Mouse (Mus musculus) ES-Bruce4 (cell line): ENCODE data around the gene Gm29797. TPM values are rescaled to one million over a fixed set of nuclear protein-coding genes. Genes with fewer than 3 reads are reported as not detected.
A peak's percentile ranks its signal among the peaks of the same experiment; 100 is the strongest.

Experiments
- H3K27ac ChIP-seq: 2 replicates; pipeline ENCODE4 v1.5.1; 2012; ENCODE audit warnings: low read length, inconsistent platforms; ENCODE audit not compliant: insufficient read depth
- H3K27me3 ChIP-seq: 2 replicates; pipeline ENCODE4 v1.6.1; 2012; ENCODE audit warnings: mild to moderate bottlenecking, low read length, inconsistent platforms; ENCODE audit not compliant: control insufficient read depth, poor library complexity, insufficient read depth, severe bottlenecking
- H3K36me3 ChIP-seq: 2 replicates; pipeline ENCODE4 v1.6.1; 2012; ENCODE audit warnings: inconsistent platforms, mild to moderate bottlenecking, low read length, moderate library complexity; ENCODE audit not compliant: control insufficient read depth, poor library complexity, insufficient read depth, severe bottlenecking
- H3K4me1 ChIP-seq: one replicate; pipeline ENCODE4 v1.8.1; 2011; ENCODE audit warnings: low read length; ENCODE audit not compliant: control insufficient read depth, insufficient read depth
- H3K4me3 ChIP-seq: 2 replicates; pipeline ENCODE4 v1.5.1; 2011; ENCODE audit warnings: low read depth, mild to moderate bottlenecking, low read length
- H3K9ac ChIP-seq: 2 replicates; pipeline ENCODE4 v1.6.1; 2012; ENCODE audit warnings: low read depth, mild to moderate bottlenecking, inconsistent platforms; ENCODE audit not compliant: poor library complexity, severe bottlenecking
- H3K9me3 ChIP-seq: replicated peaks from 2 replicates; pipeline ENCODE4 v1.6.1; 2012; ENCODE audit warnings: mild to moderate bottlenecking, low read length, inconsistent platforms; ENCODE audit not compliant: control insufficient read depth, poor library complexity, insufficient read depth, severe bottlenecking
- CTCF ChIP-seq: IDR thresholded peaks from one replicate; pipeline ENCODE4 v1.8.1; 2011; ENCODE audit warnings: low read depth, low read length
- EP300 ChIP-seq: IDR thresholded peaks from 2 replicates; pipeline ENCODE4 v1.6.1; 2011; ENCODE audit warnings: low read depth, low read length; ENCODE audit not compliant: insufficient read depth
- POLR2A ChIP-seq: IDR thresholded peaks from one replicate; pipeline ENCODE4 v1.8.1; 2011; ENCODE audit warnings: low read length; ENCODE audit not compliant: insufficient read depth
- polyA plus RNA-seq: library from polyadenylated mRNA; stranded (reverse); fragments of >200 nt; gene quantifications from 2 replicates; pipeline ENCODE4 v1.2.4, GENCODE M21; 2011; ENCODE audit warnings: low read depth; ENCODE audit not compliant: missing spikeins, insufficient read depth, insufficient read length

The Gm29797 gene
- polyA plus RNA-seq, 1 experiment, result 1.6 TPM

- Histone ChIP-seq H3K9me3 (no peaks in the 10 kb centered on the region), H3K4me3 (no peak overlapping the region), H3K9ac (peak overlapping the region; percentile 28; the same call in 1 of the 2 replicates), H3K27ac (no peak overlapping the region), H3K27me3 (peaks cover 2% of the 10 kb centered on the region; the same call in 1 of the 2 replicates), H3K4me1 (no peaks in the 10 kb centered on the region), H3K36me3 (no peaks in the 10 kb centered on the region)
- TF ChIP-seq POLR2A (no peak), EP300 (no peak), CTCF (no peak)
Observed at GRCm38 (mm10) chr2:181675454-181675853, 18.6 kb downstream of the Gm29797 start.

- Histone ChIP-seq H3K9ac (no peak overlapping the region), H3K27me3 (no peaks in the 10 kb centered on the region), H3K9me3 (no peaks in the 10 kb centered on the region), H3K4me1 (no peaks in the 10 kb centered on the region), H3K4me3 (no peak overlapping the region), H3K36me3 (no peaks in the 10 kb centered on the region), H3K27ac (no peak overlapping the region)
- no peak for TF ChIP-seq EP300
Observed at GRCm38 (mm10) chr2:181676424-181676823, 19.6 kb downstream of the Gm29797 start.

- no peak overlapping the region for H3K27ac ChIP-seq
- H3K4me1 ChIP-seq, result no peaks in the 10 kb centered on the region
- no peak overlapping the region for H3K4me3 ChIP-seq
- H3K27me3 ChIP-seq, result no peaks in the 10 kb centered on the region
- H3K9ac ChIP-seq, result no peak overlapping the region
- no peaks in the 10 kb centered on the region for H3K36me3 ChIP-seq
- TF ChIP-seq EP300, result 0 out of 2 replicates have a peak, but pooled peaks have one; percentile 5
- no peak for TF ChIP-seq POLR2A
- no peaks in the 10 kb centered on the region for H3K9me3 ChIP-seq
Observed at GRCm38 (mm10) chr2:181677096-181677754, 20.4 kb downstream of the Gm29797 start.

- TF ChIP-seq POLR2A (no peak), EP300 (no peak), CTCF (no peak)
- Histone ChIP-seq H3K36me3 (no peaks in the 10 kb centered on the region), H3K9ac (no peak overlapping the region), H3K4me1 (no peaks in the 10 kb centered on the region), H3K9me3 (no peaks in the 10 kb centered on the region), H3K4me3 (no peak overlapping the region), H3K27me3 (no peaks in the 10 kb centered on the region), H3K27ac (no peak overlapping the region)
Observed at GRCm38 (mm10) chr2:181677755-181678098, 20.9 kb downstream of the Gm29797 start.

GRCm38 (mm10) chr2:181678780-181679179, 21.9 kb downstream of the Gm29797 start:
- TF ChIP-seq CTCF, result peak; percentile 99
- TF ChIP-seq EP300, result 0 out of 2 replicates have a peak, but pooled peaks have one; percentile 42
- TF ChIP-seq POLR2A, result no peak
- no peaks in the 10 kb centered on the region for H3K9me3 ChIP-seq

GRCm38 (mm10) chr2:181679951-181680715, 23.3 kb downstream of the Gm29797 start, which contains the start of gene Tcea2:
TSS of gene Tcea2 (plus strand) at chr2:181680310.
- no peaks in the 10 kb centered on the region for H3K27me3 ChIP-seq
- TF ChIP-seq CTCF (no peak), EP300 (no peak), POLR2A (no peak)
- H3K36me3 ChIP-seq, result no peaks in the 10 kb centered on the region
- H3K4me1 ChIP-seq, result no peaks in the 10 kb centered on the region
- no peaks in the 10 kb centered on the region for H3K9me3 ChIP-seq
- no peak within 1 kb of the TSS for H3K27ac ChIP-seq
- peak within 1 kb of the TSS; percentile 78 for H3K4me3 ChIP-seq
- peak within 1 kb of the TSS; percentile 67 for H3K9ac ChIP-seq

More at GRCm38 (mm10) chr2:181678780-181679179, 21.9 kb downstream of the Gm29797 start:
- Histone ChIP-seq H3K36me3 (no peaks in the 10 kb centered on the region), H3K4me1 (no peaks in the 10 kb centered on the region), H3K27me3 (no peaks in the 10 kb centered on the region), H3K4me3 (no peak overlapping the region), H3K9ac (no peak overlapping the region), H3K27ac (no peak overlapping the region)
